Mouse (Mus musculus): Measurements from ENCODE around the gene Gata1. TPM values are rescaled to one million over a fixed set of nuclear protein-coding genes. Genes with fewer than 3 reads are reported as not detected.
"Not testable (repeated sequence)": the region's sequence is repeated elsewhere in the genome, so short reads cannot be mapped to it uniquely, and the experiment has no call there.

Gata1 gene
- polyA plus RNA-seq, 1 experiment from 2014 or later: not detected

DNA sequence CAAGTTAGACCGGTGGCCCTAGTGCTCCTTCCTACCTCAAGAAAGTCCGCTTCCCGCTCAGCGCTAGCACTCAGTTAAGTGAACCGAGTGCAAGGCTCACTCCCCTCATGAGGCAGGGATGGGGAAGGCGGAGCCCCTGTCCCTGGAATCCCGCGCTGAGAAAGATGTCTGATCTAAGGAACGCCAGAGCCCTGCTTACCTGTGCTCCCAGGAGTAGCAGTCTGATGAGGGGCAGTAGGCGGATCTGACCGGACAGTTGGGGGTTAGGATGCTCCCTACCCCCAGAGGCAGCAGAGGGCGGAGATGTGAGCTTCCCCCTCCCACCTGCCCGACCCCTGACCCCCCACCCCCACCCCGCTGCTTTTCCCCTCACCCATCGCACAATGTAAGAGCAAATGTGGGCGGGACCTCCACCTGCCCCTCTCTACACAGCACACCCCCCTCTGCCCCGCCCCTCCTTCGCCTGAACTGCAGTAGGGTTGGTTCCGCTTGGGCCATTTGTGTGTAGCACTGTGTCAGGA lies 49.5 kb downstream of the Gata1 start, which contains the start of gene Eras:
TSS of gene Eras (minus strand) at position 338 of the 521 bp plus-strand sequence.
- no peak for ATAC-seq
- H3K4me1 ChIP-seq (replicated peaks; ENCODE audit: control insufficient read depth, insufficient read depth, low read length): no peaks in the 10 kb centered on the region
- H3K36me3 ChIP-seq (ENCODE audit: control insufficient read depth, insufficient read depth): peaks cover 5% of the 10 kb centered on the region; the same call in 1 of the 2 replicates
- no peak within 1 kb of the TSS for H3K27ac ChIP-seq (ENCODE audit: low read depth, low read length)
- H3K27me3 ChIP-seq (replicated peaks; ENCODE audit: control insufficient read depth, insufficient read depth, low read length): 0 out of 2 replicates have a peak, but pooled peaks cover 2% of the 10 kb centered on the region
- H3K9ac ChIP-seq (ENCODE audit: low read depth, low read length): no peak within 1 kb of the TSS
- no peaks in the 10 kb centered on the region for H3K9me3 ChIP-seq (ENCODE audit: control insufficient read depth)
- H3K4me3 ChIP-seq (ENCODE audit: low read depth, low read length): 0 out of 2 replicates have a peak within 1 kb of the TSS, but pooled peaks have one; percentile 2
- 23% methylated on average over 18 of the region's 19 CpGs for WGBS
- H3K4me2 ChIP-seq (replicated peaks; ENCODE audit: low read depth): no peak within 1 kb of the TSS
- no peak for TF ChIP-seq CTCF (IDR thresholded peaks at IDR 0.05; ENCODE audit: low read depth)

DNA sequence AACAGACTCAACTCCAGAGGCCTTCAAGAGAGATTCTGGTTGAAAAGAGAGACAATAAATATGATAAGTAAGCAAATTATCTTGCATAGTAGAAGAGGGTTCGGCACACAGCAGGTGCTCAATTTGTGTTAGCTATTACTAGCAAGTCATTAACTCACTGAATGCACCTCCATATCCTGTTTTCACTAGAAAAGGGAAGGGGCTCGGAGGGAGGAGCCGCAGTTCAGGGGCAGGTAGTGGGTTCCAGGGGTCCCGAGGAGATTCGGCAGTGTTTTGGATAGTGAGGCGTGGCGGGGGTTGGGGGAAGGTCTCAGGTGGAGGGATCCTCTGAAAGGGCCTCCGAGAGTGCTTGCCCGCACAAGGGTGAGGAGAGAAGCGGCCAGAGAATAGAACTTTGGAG lies 50.8 kb downstream of the Gata1 start:
- no peak overlapping the region for H3K4me2 ChIP-seq (replicated peaks; ENCODE audit: low read depth)
- no peak for TF ChIP-seq CTCF (IDR thresholded peaks at IDR 0.05; ENCODE audit: low read depth)

DNA sequence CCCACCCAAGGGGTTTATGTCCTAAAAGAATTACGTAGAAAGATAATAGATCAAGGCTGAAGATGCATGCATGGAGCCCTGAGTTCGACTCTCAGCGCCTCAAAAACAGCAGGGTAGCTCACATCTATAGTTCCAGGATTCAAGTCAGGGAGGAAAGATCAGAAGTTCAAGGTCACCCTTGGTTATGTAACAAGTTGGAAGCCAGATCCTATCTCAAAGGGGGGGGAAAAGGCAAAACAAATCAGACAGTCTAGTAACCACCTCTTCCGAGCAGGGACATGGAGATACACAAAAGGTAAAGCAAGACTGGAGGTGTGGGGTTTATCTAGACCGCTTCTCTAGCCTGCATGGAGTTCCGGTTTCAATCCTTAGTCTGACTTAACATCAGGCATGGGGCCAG lies 51.6 kb downstream of the Gata1 start:
- H3K4me1 ChIP-seq (replicated peaks; ENCODE audit: control insufficient read depth, insufficient read depth, low read length): no peaks in the 10 kb centered on the region
- no peak for ATAC-seq
- H3K9me3 ChIP-seq (ENCODE audit: control insufficient read depth): no peaks in the 10 kb centered on the region
- 75% methylated on average over 6 of the region's 6 CpGs for WGBS
- H3K4me3 ChIP-seq (ENCODE audit: low read depth, low read length): no peak overlapping the region
- H3K4me2 ChIP-seq (replicated peaks; ENCODE audit: low read depth): no peak overlapping the region
- H3K27ac ChIP-seq (ENCODE audit: low read depth, low read length): no peak overlapping the region
- no peak for TF ChIP-seq CTCF (IDR thresholded peaks at IDR 0.05; ENCODE audit: low read depth)
- peaks cover 2% of the 10 kb centered on the region; the same call in 1 of the 2 replicates for H3K36me3 ChIP-seq (ENCODE audit: control insufficient read depth, insufficient read depth)
- H3K9ac ChIP-seq (ENCODE audit: low read depth, low read length): no peak overlapping the region
- peaks cover 19% of the 10 kb centered on the region for H3K27me3 ChIP-seq (replicated peaks; ENCODE audit: control insufficient read depth, insufficient read depth, low read length)

More for the DNA sequence above, 50.8 kb downstream of the Gata1 start:
- Histone ChIP-seq H3K9me3 (ENCODE audit: control insufficient read depth) (no peaks in the 10 kb centered on the region), H3K9ac (ENCODE audit: low read depth, low read length) (no peak overlapping the region), H3K27ac (ENCODE audit: low read depth, low read length) (no peak overlapping the region), H3K4me1 (replicated peaks; ENCODE audit: control insufficient read depth, insufficient read depth, low read length) (no peaks in the 10 kb centered on the region), H3K36me3 (ENCODE audit: control insufficient read depth, insufficient read depth) (peaks cover 5% of the 10 kb centered on the region; the same call in 1 of the 2 replicates), H3K4me3 (ENCODE audit: low read depth, low read length) (no peak overlapping the region), H3K27me3 (replicated peaks; ENCODE audit: control insufficient read depth, insufficient read depth, low read length) (peaks cover 11% of the 10 kb centered on the region)
- 34% methylated on average over 10 of the region's 10 CpGs for WGBS
- no peak for ATAC-seq

DNA sequence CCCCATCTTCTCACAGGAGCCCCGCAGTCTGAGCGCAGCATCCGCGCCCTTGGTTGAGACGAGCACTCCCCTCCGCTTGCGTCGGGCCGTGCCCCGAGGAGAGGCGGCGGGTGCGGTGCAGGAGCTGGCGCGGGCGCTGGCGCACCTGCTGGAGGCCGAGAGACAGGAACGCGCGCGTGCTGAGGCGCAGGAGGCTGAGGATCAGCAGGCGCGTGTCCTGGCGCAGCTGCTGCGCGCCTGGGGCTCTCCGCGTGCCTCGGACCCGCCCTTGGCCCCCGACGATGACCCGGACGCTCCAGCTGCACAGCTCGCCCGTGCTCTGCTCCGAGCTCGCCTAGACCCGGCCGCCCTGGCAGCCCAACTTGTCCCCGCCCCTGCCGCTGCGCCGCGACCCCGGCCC lies 55.8 kb downstream of the Gata1 start:
- WGBS: 13% methylated on average over 47 of the region's 48 CpGs
- Histone ChIP-seq H3K27ac (ENCODE audit: low read depth, low read length) (no peak overlapping the region), H3K36me3 (ENCODE audit: control insufficient read depth, insufficient read depth) (no peaks in the 10 kb centered on the region), H3K9me3 (ENCODE audit: control insufficient read depth) (no peaks in the 10 kb centered on the region), H3K4me1 (replicated peaks; ENCODE audit: control insufficient read depth, insufficient read depth, low read length) (no peaks in the 10 kb centered on the region), H3K9ac (ENCODE audit: low read depth, low read length) (no peak overlapping the region), H3K4me3 (ENCODE audit: low read depth, low read length) (peak overlapping the region; percentile 26), H3K4me2 (replicated peaks; ENCODE audit: low read depth) (peak overlapping the region; percentile 47), H3K27me3 (replicated peaks; ENCODE audit: control insufficient read depth, insufficient read depth, low read length) (peaks cover 36% of the 10 kb centered on the region)
- no peak for TF ChIP-seq CTCF (IDR thresholded peaks at IDR 0.05; ENCODE audit: low read depth)
- no peak for ATAC-seq

DNA sequence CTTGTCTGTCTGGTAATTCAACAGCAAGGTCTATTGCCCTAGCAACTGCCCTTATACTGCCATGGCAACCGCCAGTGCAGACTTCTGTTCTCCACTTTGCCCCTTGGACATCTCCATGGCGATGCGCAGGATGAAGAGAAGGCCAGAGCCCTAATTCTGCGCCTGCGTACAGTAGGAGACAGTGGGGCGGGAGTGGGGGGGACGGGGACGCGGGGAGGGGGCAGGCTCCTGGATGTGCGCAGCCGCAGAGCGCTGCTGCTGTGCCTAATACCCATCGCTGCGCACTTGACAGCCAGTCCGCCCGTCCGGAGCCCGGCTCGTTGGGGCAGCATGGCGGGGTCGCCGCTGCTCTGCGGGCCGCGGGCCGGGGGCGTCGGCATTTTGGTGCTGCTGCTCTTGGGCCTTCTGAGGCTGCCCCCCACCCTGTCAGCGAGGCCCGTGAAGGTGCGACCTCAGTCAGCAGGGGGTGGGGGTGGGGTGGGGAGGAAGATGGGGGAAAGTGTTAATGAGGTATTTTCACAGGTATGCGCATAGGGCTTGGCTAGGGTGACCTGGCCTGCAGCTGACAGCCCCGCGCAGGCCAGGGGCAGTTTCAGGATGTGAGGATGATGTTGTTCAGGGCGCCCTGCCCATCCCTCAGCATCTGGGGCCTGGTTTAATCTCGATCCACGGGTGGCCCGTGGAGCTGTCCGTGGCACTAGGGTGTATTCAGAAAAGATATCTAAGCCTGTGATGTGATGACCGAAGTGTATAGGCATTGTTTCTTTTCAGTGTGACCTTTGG lies 58.1 kb downstream of the Gata1 start, which contains the start of gene Pcsk1n:
TSS of gene Pcsk1n (plus strand) at position 222 of the 783 bp plus-strand sequence.
- Histone ChIP-seq H3K4me3 (ENCODE audit: low read depth, low read length) (no peak within 1 kb of the TSS), H3K4me1 (replicated peaks; ENCODE audit: control insufficient read depth, insufficient read depth, low read length) (no peaks in the 10 kb centered on the region)
- ATAC-seq: no peak

DNA sequence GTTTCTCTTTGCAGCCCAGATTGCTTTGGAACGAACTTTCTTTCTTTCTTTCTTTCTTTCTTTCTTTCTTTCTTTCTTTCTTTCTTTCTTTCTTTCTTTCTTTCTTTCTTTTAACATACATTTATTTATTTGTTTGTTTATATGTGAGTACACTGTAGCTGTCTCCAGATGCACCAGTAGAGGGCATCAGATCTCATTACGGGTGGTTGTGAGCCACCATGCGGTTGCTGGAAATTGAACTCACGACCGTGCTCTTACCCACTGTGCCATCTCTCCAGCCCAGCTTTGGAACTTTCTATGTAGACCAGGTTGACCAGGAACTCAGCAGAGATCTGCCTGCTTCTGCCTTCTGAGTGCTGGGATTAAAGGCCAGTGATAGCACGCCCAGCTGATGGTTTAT lies 59.9 kb downstream of the Gata1 start:
- 0 out of 2 replicates have a peak, but pooled peaks have one; percentile 20 for TF ChIP-seq CTCF (IDR thresholded peaks at IDR 0.05; ENCODE audit: low read depth)
- H3K4me1 ChIP-seq (replicated peaks; ENCODE audit: control insufficient read depth, insufficient read depth, low read length); H3K9me3 ChIP-seq (ENCODE audit: control insufficient read depth); H3K4me2 ChIP-seq (replicated peaks; ENCODE audit: low read depth); ATAC-seq; H3K9ac ChIP-seq (ENCODE audit: low read depth, low read length); H3K27ac ChIP-seq (ENCODE audit: low read depth, low read length); H3K4me3 ChIP-seq (ENCODE audit: low read depth, low read length); H3K36me3 ChIP-seq (ENCODE audit: control insufficient read depth, insufficient read depth): not testable (repeated sequence)
- whole genome bisulfite sequencing: 68% methylated on average over 6 of the region's 6 CpGs
- H3K27me3 ChIP-seq (replicated peaks; ENCODE audit: control insufficient read depth, insufficient read depth, low read length): peaks cover 32% of the 10 kb centered on the region

More for the DNA sequence above, 58.1 kb downstream of the Gata1 start, which contains the start of gene Pcsk1n:
- H3K27ac ChIP-seq (ENCODE audit: low read depth, low read length): no peak within 1 kb of the TSS
- no peak within 1 kb of the TSS for H3K9ac ChIP-seq (ENCODE audit: low read depth, low read length)
- H3K9me3 ChIP-seq (ENCODE audit: control insufficient read depth): no peaks in the 10 kb centered on the region
- WGBS: 15% methylated on average over 39 of the region's 40 CpGs
- H3K36me3 ChIP-seq (ENCODE audit: control insufficient read depth, insufficient read depth): no peaks in the 10 kb centered on the region
- H3K27me3 ChIP-seq (replicated peaks; ENCODE audit: control insufficient read depth, insufficient read depth, low read length): peaks cover 33% of the 10 kb centered on the region
- TF ChIP-seq CTCF (IDR thresholded peaks at IDR 0.05; ENCODE audit: low read depth): no peak
- H3K4me2 ChIP-seq (replicated peaks; ENCODE audit: low read depth): no peak within 1 kb of the TSS

Measured in intestine, postnatal 0 days (tissue).